Mouse (Mus musculus) regulatory T cell (primary cell): ENCODE measurements around the gene Cyp2s1.

Source experiments
- in situ Hi-C: fragments of 300-600 bp; cut with MboI, MseI; formaldehyde crosslinking; loops from one replicate; pipeline ENCODE4 v1.15.1; 2025; ENCODE audit warnings: high pct_unique_total_duplicates

Cyp2s1 gene

GRCm38 (mm10) chr7:25781937-25782610, 34.6 kb downstream of the Cyp2s1 start:
- in situ Hi-C loops = no loop called here

- in situ Hi-C loops = no loop called here
These were observed 35.3 kb downstream of the Cyp2s1 start for GRCm38 (mm10) chr7:25781321-25781936.

- in situ Hi-C loops = no loop called here
These were observed 36.0 kb downstream of the Cyp2s1 start for GRCm38 (mm10) chr7:25780753-25781152.

GRCm38 (mm10) chr7:25780021-25780420, 36.7 kb downstream of the Cyp2s1 start:
- in situ Hi-C loops = no loop called here

DNA sequence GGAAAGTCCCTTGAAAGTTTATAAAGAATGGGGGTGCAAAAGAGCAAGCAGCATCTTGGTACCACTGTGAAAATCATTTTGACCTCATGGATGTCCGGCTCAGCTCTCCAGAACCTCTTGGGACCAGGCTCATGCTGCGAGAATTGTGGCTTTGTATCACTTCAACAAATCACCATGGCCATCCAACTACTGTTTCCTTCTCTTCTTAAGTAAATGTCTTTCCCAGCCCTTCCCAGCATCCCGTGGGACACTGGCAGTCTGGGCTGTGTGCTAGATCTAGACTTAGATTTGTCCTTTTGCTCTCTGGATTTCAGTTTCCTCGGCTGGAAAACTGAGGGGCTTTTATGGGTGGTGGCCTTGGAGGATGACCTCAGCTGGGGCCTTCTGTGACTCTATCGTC, 48.5 kb downstream of the Cyp2s1 start:
- in situ Hi-C loops = loop anchor here (25.0 kb wide), 1 partner anchor 1681 kb away; the partner anchor contains the start of gene Zfp180

DNA sequence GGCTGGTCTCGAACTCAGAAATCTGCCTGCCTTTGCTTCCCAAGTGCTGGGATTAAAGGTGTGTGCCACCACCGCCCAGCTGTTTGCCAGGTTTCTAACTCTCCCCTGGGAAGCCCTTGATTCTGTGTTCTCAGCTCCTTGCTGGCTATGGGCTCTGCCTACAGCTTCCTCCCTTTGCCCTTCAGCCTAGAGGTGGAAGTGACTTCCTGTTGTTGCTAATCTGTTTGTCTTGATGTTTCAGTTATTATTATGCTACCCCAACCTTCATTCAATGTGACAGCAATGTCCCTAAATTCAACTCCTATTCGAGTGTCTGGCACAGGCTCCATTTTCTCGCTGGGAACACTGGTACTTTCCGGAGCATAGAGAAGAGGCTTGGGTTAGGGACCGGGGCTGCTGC, 50.6 kb downstream of the Cyp2s1 start:
- in situ Hi-C loops = loop anchor here (25.0 kb wide), 1 partner anchor 1679 kb away; the partner anchor contains the start of gene Zfp180

GRCm38 (mm10) chr7:25764221-25764620, 52.5 kb downstream of the Cyp2s1 start:
- in situ Hi-C loops = loop anchor here (25.0 kb wide), 1 partner anchor 1677 kb away; the partner anchor contains the start of gene Zfp180

DNA sequence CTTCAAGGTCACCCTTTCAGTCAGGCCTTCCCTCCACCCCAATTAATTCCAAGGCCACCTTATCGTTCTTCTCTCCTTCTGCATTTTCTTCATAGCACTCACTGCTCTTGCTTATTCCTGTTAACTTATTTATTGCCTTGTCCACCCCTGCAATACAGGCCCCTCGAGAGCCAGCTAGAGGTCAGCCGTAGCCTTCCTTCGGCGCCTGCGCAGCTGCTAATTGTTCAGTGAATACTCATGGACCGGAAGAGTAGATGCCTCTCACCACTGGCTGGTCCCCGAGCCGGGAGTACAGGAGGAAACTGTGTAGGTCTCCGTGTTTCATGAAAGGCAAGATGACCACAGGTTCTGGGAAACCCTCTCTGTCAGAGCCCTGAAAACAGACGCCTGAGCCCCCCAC, 53.0 kb downstream of the Cyp2s1 start:
- in situ Hi-C loops = loop anchor here (25.0 kb wide), 1 partner anchor 1676 kb away; the partner anchor contains the start of gene Zfp180

DNA sequence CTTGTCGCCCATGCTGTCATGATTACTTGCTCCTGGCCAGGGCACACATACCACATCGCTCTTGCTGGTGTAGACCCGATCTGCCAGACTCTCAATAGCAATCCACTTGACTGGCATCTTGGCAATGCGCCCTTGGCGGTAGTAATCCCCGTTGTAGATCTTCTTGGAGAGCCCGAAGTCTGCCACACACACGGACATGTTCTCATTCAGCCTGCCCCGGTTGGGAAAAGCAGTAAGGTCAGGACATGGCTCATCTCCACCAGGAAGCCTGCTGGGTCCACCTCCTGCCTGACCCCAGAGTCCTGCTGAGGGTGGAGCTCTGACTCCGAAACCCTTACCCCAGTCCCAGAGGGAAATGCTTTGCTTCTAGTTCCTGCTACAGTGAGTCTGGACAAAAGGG, 55.4 kb downstream of the Cyp2s1 start:
- in situ Hi-C loops = loop anchor here (25.0 kb wide), 1 partner anchor 1674 kb away; the partner anchor contains the start of gene Zfp180

GRCm38 (mm10) chr7:25756011-25756410, 60.7 kb downstream of the Cyp2s1 start:
- in situ Hi-C loops = loop anchor here (5.0 to 25.0 kb wide), 2 partner anchors 51 to 1669 kb away; partner anchors contain the start of gene Zfp180

- in situ Hi-C loops = loop anchor here (5.0 to 25.0 kb wide), 2 partner anchors 52 to 1668 kb away; partner anchors contain the start of gene Zfp180
These were observed 61.3 kb downstream of the Cyp2s1 start for GRCm38 (mm10) chr7:25755468-25755833.

DNA sequence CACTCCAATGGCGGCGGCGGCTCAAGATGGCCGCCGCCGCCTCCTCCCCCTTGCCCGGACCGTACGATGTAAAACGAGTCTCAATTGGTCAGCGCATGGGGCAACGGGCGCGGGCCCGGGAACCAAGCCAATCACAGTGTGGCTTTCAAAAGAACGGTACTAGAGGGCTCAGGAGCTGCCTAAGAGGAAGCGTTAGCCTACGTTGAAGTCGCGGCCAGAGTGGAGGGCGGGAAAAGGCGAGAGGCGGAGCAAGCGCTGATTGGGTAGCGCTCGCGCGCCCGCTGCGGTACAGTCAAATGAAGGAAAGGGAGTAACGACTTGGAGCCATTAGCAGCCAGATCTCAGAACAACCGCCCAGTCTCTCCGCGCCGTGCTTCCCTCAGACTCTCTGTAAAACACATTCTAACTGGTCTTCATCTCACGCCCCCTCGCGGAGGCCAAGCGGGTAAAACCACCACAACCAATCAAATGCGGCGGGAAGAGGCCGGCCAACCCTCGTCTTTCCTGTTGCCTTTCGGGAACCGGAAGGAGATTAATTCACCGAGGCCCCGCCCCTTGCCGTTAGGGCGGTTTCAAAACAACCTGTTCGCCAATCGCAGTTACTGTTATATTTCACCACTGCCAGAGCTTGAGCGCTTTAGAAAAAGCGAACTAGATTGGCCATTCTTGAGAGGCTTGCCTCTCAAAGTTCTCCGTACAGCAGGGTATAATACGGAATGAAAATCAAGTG, 61.8 kb downstream of the Cyp2s1 start, which contains the start of gene Hnrnpul1:
TSS of gene Hnrnpul1 (minus strand) at position 20 of the 730 bp plus-strand sequence.
- in situ Hi-C loops = loop anchor here (5.0 to 25.0 kb wide), 2 partner anchors 52 to 1668 kb away; partner anchors contain the start of gene Zfp180

GRCm38 (mm10) chr7:25754439-25754737, 62.3 kb downstream of the Cyp2s1 start:
- in situ Hi-C loops = loop anchor here (25.0 kb wide), 1 partner anchor 1667 kb away; the partner anchor contains the start of gene Zfp180

DNA sequence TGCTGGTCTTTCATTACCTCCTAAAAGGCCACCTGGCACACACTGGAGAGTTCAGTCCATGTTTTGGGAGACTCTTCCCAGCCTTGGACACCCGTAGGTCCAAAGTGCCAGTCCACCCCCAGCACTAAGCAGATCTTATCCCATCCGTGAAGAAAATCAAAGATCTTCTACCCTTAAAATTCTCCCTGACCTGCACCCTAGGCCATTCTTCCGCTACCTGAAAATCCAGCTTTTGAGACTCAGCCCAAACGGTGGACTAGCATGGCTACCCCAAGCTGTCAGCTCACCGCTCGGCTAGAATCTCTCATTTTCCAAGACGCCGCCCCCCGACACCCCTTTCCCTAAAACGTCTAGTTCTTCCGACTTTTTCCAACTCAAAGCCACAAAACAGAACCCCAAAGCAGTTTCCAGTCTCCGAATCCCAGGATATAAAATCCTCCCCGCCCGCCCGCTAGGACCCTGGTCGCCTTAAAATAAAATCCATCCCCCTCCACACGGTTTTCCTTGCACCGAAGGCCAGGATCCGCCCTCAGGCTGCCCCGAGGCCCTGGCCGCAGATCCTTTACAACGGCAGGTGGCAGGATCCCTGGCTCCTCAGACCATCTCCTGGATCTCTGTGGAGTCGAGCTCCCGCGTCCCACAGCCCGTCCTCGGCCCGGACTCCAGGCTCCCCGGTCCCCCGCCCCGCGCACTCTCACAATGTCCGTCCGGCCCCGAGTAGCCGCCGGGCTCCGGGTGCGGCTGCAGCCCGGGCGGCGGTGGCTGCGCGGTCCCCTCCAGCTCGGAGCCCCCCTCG, 62.9 kb downstream of the Cyp2s1 start:
- in situ Hi-C loops = loop anchor here (25.0 kb wide), 1 partner anchor 1667 kb away; the partner anchor contains the start of gene Zfp180

DNA sequence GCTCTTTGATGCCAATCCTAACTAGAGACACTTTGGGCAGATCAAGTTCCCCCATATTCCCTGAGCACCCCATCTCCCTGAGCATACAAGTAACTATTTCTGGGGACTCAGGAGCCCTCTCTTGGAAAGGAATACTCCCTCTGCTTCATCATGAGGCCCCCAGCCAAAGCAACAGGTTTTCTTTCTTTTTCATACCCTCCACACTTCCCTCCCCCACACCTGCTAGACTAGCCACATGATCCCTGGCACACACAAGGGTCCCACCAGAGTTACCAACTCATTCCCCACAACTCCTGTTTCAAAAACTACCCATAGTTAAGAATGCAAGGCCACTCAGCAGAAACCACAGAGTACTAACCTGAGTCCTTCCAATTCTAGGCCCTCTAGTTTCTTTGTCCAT, 63.6 kb downstream of the Cyp2s1 start:
- in situ Hi-C loops = loop anchor here (25.0 kb wide), 1 partner anchor 1666 kb away; the partner anchor contains the start of gene Zfp180
